Mouse (Mus musculus) CH12.LX (cell line): ENCODE data around the gene Pik3c2b. TPM values are rescaled to one million over a fixed set of nuclear protein-coding genes. Genes with fewer than 3 reads are reported as not detected.

Experiments used
- DNase-seq: peaks from one replicate; pipeline ENCODE4 v3.0.0-alpha.2; 2013; ENCODE audit errors: extremely low read depth
- H3K27ac ChIP-seq: 2 replicates; pipeline ENCODE4 v1.5.1; 2012; ENCODE audit warnings: low read depth, mild to moderate bottlenecking, control low read depth, moderate library complexity; ENCODE audit not compliant: insufficient read depth
- H3K27me3 ChIP-seq: replicated peaks from 2 replicates; pipeline ENCODE3; 2012; ENCODE audit warnings: inconsistent platforms
- H3K36me3 ChIP-seq, 2 experiments: replicated peaks in 1 of 2; 2 replicates each; pipeline versions ENCODE3 to v1.6.1; 2012; ENCODE audit warnings: inconsistent platforms in 1 of 2, low read length in 1 of 2, mild to moderate bottlenecking in 1 of 2, mixed read lengths in 1 of 2, moderate library complexity in 1 of 2; ENCODE audit not compliant: control insufficient read depth in 1 of 2, insufficient read depth in 1 of 2
- H3K4me1 ChIP-seq, 2 experiments: 2 replicates each; pipeline ENCODE4 v1.6.1; 2012; ENCODE audit warnings: inconsistent platforms in 1 of 2, moderate library complexity in 1 of 2; ENCODE audit not compliant: insufficient read depth in 2 of 2, control insufficient read depth in 1 of 2
- H3K4me2 ChIP-seq: 2 replicates; pipeline ENCODE4 v1.6.1; 2012; ENCODE audit warnings: low read depth, mild to moderate bottlenecking, control low read depth; ENCODE audit not compliant: poor library complexity, insufficient read depth, severe bottlenecking
- H3K4me3 ChIP-seq, 3 experiments: fragments of 150-350 bp in 1 of 3; sonication (generic) in 1 of 3; replicated peaks in 1 of 3; 2 replicates each; pipeline versions ENCODE3 to v1.5.1; 2011 to 2012; ENCODE audit warnings: low read depth in 2 of 3, low read length in 2 of 3, mild to moderate bottlenecking in 2 of 3, moderate library complexity in 2 of 3, control low read depth in 1 of 3, improper control_type of control experiment in 1 of 3, inconsistent platforms in 1 of 3, mixed read lengths in 1 of 3; ENCODE audit not compliant: poor library complexity in 1 of 3
- H3K79me2 ChIP-seq: replicated peaks from 2 replicates; pipeline ENCODE4 v1.6.1; 2012; ENCODE audit warnings: mild to moderate bottlenecking, moderate library complexity; ENCODE audit not compliant: control insufficient read depth, poor library complexity, insufficient read depth, severe bottlenecking; ENCODE audit errors: extremely low read depth
- H3K9ac ChIP-seq: 2 replicates; pipeline ENCODE4 v1.6.1; 2012; ENCODE audit warnings: low read depth, mild to moderate bottlenecking, control low read depth, moderate library complexity; ENCODE audit not compliant: insufficient read depth
- H3K9me3 ChIP-seq: replicated peaks from 2 replicates; pipeline ENCODE3; 2012; ENCODE audit warnings: low read length, inconsistent platforms, mixed read lengths
- CTCF ChIP-seq, 2 experiments: IDR thresholded peaks in 1 of 2; conservative IDR thresholded peaks in 1 of 2; 2 replicates each; pipeline ENCODE4 v1.5.1; 2011 to 2012; ENCODE audit warnings: low read depth in 2 of 2, low read length in 2 of 2, improper control_type of control experiment in 1 of 2, inconsistent platforms in 1 of 2, mild to moderate bottlenecking in 1 of 2, moderate library complexity in 1 of 2
- ELF1 ChIP-seq: IDR thresholded peaks from 2 replicates; pipeline ENCODE4 v1.6.1; 2014; ENCODE audit warnings: low read depth, mild to moderate bottlenecking, inconsistent platforms, low read length, improper control_type of control experiment
- ETS1 ChIP-seq: conservative IDR thresholded peaks from 2 replicates; pipeline ENCODE4 v1.6.1; 2012; ENCODE audit warnings: low read depth, mild to moderate bottlenecking, inconsistent platforms, low read length, improper control_type of control experiment, moderate library complexity
- GABPA ChIP-seq: IDR thresholded peaks from 2 replicates; pipeline ENCODE4 v1.6.1; 2012; ENCODE audit warnings: low read depth, low read length, improper control_type of control experiment, inconsistent platforms; ENCODE audit not compliant: insufficient replicate concordance
- HCFC1 ChIP-seq: IDR thresholded peaks from 2 replicates; pipeline ENCODE4 v1.6.1; 2012; ENCODE audit warnings: low read depth, mild to moderate bottlenecking, inconsistent platforms, low read length, improper control_type of control experiment
- JUND ChIP-seq: conservative IDR thresholded peaks from 2 replicates; pipeline ENCODE4 v1.6.1; 2011; ENCODE audit warnings: low read depth, low read length, improper control_type of control experiment
- KAT2A ChIP-seq: IDR thresholded peaks from 2 replicates; pipeline ENCODE4 v1.6.1; 2012; ENCODE audit warnings: low read length, improper control_type of control experiment, inconsistent platforms; ENCODE audit not compliant: insufficient replicate concordance
- MAX ChIP-seq: IDR thresholded peaks from 2 replicates; pipeline ENCODE4 v1.6.1; 2011; ENCODE audit warnings: low read length, improper control_type of control experiment
- MAZ ChIP-seq: IDR thresholded peaks from 2 replicates; pipeline ENCODE4 v1.6.1; 2012; ENCODE audit warnings: low read depth, mild to moderate bottlenecking, inconsistent platforms, low read length, improper control_type of control experiment, moderate library complexity
- MYC ChIP-seq: IDR thresholded peaks from 2 replicates; pipeline ENCODE4 v1.6.1; 2011; ENCODE audit warnings: low read depth, mild to moderate bottlenecking, improper control_type of control experiment, low read length
- PAX5 ChIP-seq: IDR thresholded peaks from 2 replicates; pipeline ENCODE4 v1.6.1; 2012; ENCODE audit warnings: low read length, inconsistent platforms, mixed read lengths
- RAD21 ChIP-seq: IDR thresholded peaks from 2 replicates; pipeline ENCODE4 v1.6.1; 2011; ENCODE audit warnings: low read depth, mild to moderate bottlenecking, low read length, improper control_type of control experiment, moderate library complexity
- RCOR1 ChIP-seq: conservative IDR thresholded peaks from 2 replicates; pipeline ENCODE4 v1.6.1; 2012; ENCODE audit warnings: low read depth, mild to moderate bottlenecking, inconsistent platforms, low read length, improper control_type of control experiment
- SMC3 ChIP-seq: IDR thresholded peaks from 2 replicates; pipeline ENCODE4 v1.6.1; 2011; ENCODE audit warnings: low read depth, low read length, improper control_type of control experiment
- TBP ChIP-seq: conservative IDR thresholded peaks from 2 replicates; pipeline ENCODE4 v1.6.1; 2011; ENCODE audit warnings: low read depth, low read length, improper control_type of control experiment
- TCF12 ChIP-seq: IDR thresholded peaks from 2 replicates; pipeline ENCODE4 v1.6.1; 2014; ENCODE audit warnings: low read depth, mild to moderate bottlenecking, inconsistent platforms, low read length, improper control_type of control experiment
- USF1 ChIP-seq: IDR thresholded peaks from 2 replicates; pipeline ENCODE4 v1.6.1; 2014; ENCODE audit warnings: low read depth, mild to moderate bottlenecking, inconsistent platforms, low read length, improper control_type of control experiment
- USF2 ChIP-seq: conservative IDR thresholded peaks from 2 replicates; pipeline ENCODE4 v1.6.1; 2011; ENCODE audit warnings: low read depth, low read length, improper control_type of control experiment
- ZKSCAN1 ChIP-seq: IDR thresholded peaks from 2 replicates; pipeline ENCODE4 v1.6.1; 2012; ENCODE audit warnings: low read depth, inconsistent platforms, low read length, improper control_type of control experiment, borderline replicate concordance
- ZMIZ1 ChIP-seq: IDR thresholded peaks from 2 replicates; pipeline ENCODE4 v1.6.1; 2012; ENCODE audit warnings: low read depth, mild to moderate bottlenecking, inconsistent platforms, low read length, improper control_type of control experiment
- ZNF384 ChIP-seq: IDR thresholded peaks from 2 replicates; pipeline ENCODE4 v1.6.1; 2012; ENCODE audit warnings: low read depth, low read length, improper control_type of control experiment, inconsistent platforms
- dilution Hi-C: fragments of 300-500 bp; cut with MboI; formaldehyde crosslinking; loops from 2 replicates; pipeline ENCODE4 v1.14.3; 2020; ENCODE audit warnings: low sequenced_read_pairs; ENCODE audit not compliant: extremely low pct_unique_long_range_greater_than_20kb, extremely low pct_ligation_motif_present
- in situ Hi-C: fragments of 300-500 bp; cut with MboI; formaldehyde crosslinking; loops from 3 replicates; pipeline ENCODE4 v1.14.3; 2019; ENCODE audit warnings: low sequenced_read_pairs, low pct_ligation_motif_present, low pct_unique_long_range_greater_than_20kb, mixed read lengths
- polyA plus RNA-seq: library from polyadenylated mRNA; unstranded; fragments of >175 nt; gene quantifications from 2 replicates; pipeline ENCODE4 v1.2.1, GENCODE M21; 2012; ENCODE audit warnings: low read depth; ENCODE audit not compliant: insufficient read length
- total RNA-seq, 2 experiments: library from RNA; depleted of rRNA; stranded (reverse); fragments of 300-350 nt in 1 of 2; fragments of >200 nt in 1 of 2; gene quantifications; 2 replicates each; pipeline ENCODE4 v1.2.3; 2012 to 2014

Pik3c2b gene
- total and polyA plus RNA-seq, 3 experiments, result 8.7 to 16.5 (median 12.0) TPM

GRCm38 (mm10) chr1:133103871-133104270 lies 58.4 kb downstream of the Pik3c2b start:
- Histone ChIP-seq H3K9ac (no peak overlapping the region), H3K4me2 (no peak overlapping the region), H3K4me3 (no peak overlapping the region), H3K27ac (no peak overlapping the region), H3K36me3 (peaks cover 79 to 87% of the 10 kb centered on the region in 2 experiments), H3K79me2 (no peaks in the 10 kb centered on the region), H3K4me1 (peaks cover 0 to 3% of the 10 kb centered on the region in 2 experiments; a peak in 2 of 4 replicates), H3K9me3 (no peaks in the 10 kb centered on the region), H3K27me3 (no peaks in the 10 kb centered on the region)
- no peak for DNase-seq
- TF ChIP-seq MYC, result no peak
- no peak for TF ChIP-seq TBP
- no peak for TF ChIP-seq ZMIZ1
- TF ChIP-seq SMC3, result no peak
- TF ChIP-seq GABPA, result no peak
- no peak for TF ChIP-seq ZKSCAN1
- TF ChIP-seq USF2, result no peak
- TF ChIP-seq ELF1, result no peak
- no peak for TF ChIP-seq USF1
- TF ChIP-seq KAT2A, result no peak
- TF ChIP-seq JUND, result no peak
- TF ChIP-seq ZNF384, result no peak
- no peak for TF ChIP-seq HCFC1
- no peak for TF ChIP-seq TCF12
- dilution Hi-C loops, result no loop called here
- in situ Hi-C loops, result no loop called here

DNA sequence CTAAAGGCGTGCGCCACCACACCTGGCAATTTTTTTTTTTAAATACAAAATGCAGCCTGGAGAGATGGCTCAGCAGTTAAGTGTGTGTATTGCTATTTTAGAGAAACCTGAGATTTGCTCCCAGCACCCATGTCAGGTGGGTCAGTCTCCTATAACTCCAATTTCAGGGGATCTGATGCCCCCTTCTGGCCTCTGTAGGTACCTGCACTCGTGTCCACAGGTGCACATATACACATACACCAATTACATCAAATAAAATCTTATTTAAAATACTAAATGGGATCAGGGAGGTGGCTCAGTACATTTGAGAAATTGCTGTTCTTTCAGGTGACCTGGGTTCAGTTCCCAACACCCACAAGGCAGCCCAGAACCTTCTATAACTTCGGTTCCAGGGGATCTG lies 70.6 kb downstream of the Pik3c2b start:
- no peaks in the 10 kb centered on the region for H3K4me1 ChIP-seq
- dilution Hi-C loops, result no loop called here
- no peak for DNase-seq
- no peaks in the 10 kb centered on the region for H3K79me2 ChIP-seq
- in situ Hi-C loops, result no loop called here
- H3K27ac ChIP-seq, result no peak overlapping the region
- H3K9me3 ChIP-seq, result peaks cover 3% of the 10 kb centered on the region
- no peak for TF ChIP-seq PAX5
- TF ChIP-seq CTCF (conservative IDR thresholded peaks at IDR 0.05 in 1 of 2, IDR thresholded peaks at IDR 0.05 in 1 of 2; ENCODE audit: low read depth in 2 of 2, low read length in 2 of 2), result no peak; a peak in 1 of 4 replicates
- TF ChIP-seq RAD21, result no peak
- TF ChIP-seq ETS1, result no peak
- no peak for TF ChIP-seq MAX
- TF ChIP-seq GABPA, result no peak
- TF ChIP-seq KAT2A, result no peak
- no peak for TF ChIP-seq USF2
- no peak for TF ChIP-seq USF1
- TF ChIP-seq RCOR1, result no peak
- no peak for TF ChIP-seq MAZ
- no peak overlapping the region for H3K4me3 ChIP-seq
- no peaks in the 10 kb centered on the region for H3K27me3 ChIP-seq
- no peak overlapping the region for H3K4me2 ChIP-seq
- peaks cover 0 to 13% of the 10 kb centered on the region in 2 experiments for H3K36me3 ChIP-seq
- H3K9ac ChIP-seq, result no peak overlapping the region
